16 mouse cellular contexts compared by ENCODE assay signal in the genomic region with DNA sequence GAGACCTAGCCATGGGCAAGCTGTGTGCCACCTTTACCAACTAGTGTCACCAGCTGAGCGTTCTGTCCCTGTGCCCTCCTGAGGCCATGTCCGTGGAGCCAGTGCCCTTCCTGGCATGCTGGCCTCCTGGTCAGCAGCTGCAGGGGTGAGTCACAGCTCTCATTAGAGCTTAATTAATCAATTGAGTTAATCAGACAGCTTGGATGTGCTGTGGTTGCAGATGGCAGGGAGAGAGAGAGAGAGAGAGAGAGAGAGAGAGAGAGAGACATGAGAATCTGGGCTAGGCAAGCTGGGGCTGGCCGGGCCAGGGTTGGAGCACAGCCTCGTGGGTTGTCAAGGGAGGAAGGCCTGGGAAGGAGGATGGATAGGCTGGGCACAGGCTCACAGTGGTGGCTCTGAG. TPM values are rescaled to one million over a fixed set of nuclear protein-coding genes. Genes with fewer than 3 reads are reported as not detected.
"Had no signal": no experiment of that assay in that cellular context is flagged by ENCODE, and none has a peak within 500 bp of the region (broad histone marks: within the 10 kb centered on the region; RNA-seq: fewer than 3 reads in every experiment).

No protein-coding gene starts in this region.

- H3K4me2 ChIP-seq: kidney, embryonic 15.5 days; limb, embryonic 13.5 days; neural tube, embryonic 13.5 days; stomach, embryonic 15.5 days had no signal

- DNase-seq: kidney, adult 2 months; kidney, postnatal 14 days; layer of hippocampus, postnatal 36 days; lung, adult 18-20 months; midbrain, embryonic 14.5 days; right cerebral cortex, postnatal 4 days; spleen, adult 18-20 months; thymus, adult 2 months; thymus, postnatal 25 days had no signal

- H3K36me3 ChIP-seq: kidney, embryonic 15.5 days; limb, embryonic 13.5 days; neural tube, embryonic 13.5 days; stomach, embryonic 15.5 days had no signal

- H3K4me3 ChIP-seq: kidney, embryonic 15.5 days; limb, embryonic 13.5 days; neural tube, embryonic 13.5 days; stomach, embryonic 15.5 days had no signal

- H3K9ac ChIP-seq: kidney, embryonic 15.5 days; limb, embryonic 13.5 days; liver, embryonic 14.5 days; neural tube, embryonic 13.5 days; stomach, embryonic 15.5 days had no signal

- H3K27ac ChIP-seq: kidney, embryonic 15.5 days; limb, embryonic 13.5 days; liver, embryonic 14.5 days; neural tube, embryonic 13.5 days; stomach, embryonic 15.5 days had no signal

- H3K9me3 ChIP-seq: kidney, embryonic 15.5 days; limb, embryonic 13.5 days; neural tube, embryonic 13.5 days; stomach, embryonic 15.5 days had no signal

RNA-seq across cellular contexts. Expression of a gene that starts 38.1 kb away (rescaled TPM):
- total RNA-seq: liver, adult 2 months; monocyte, adult 5-6 weeks had no signal
- polyA plus RNA-seq: liver, adult 2 months had no signal

RNA-seq across cellular contexts. Expression of a gene that starts 59.7 kb away (rescaled TPM):
- total RNA-seq: monocyte, adult 5-6 weeks had no signal
